Mouse (Mus musculus) heart, adult 2 months (tissue): ENCODE results near the gene Fto.

Experiments used
- CTCF ChIP-seq: fragments of 200-600 bp; IDR thresholded peaks from 2 replicates; pipeline ENCODE4 v1.8.1; 2022; ENCODE audit warnings: antibody characterized with exemption, mild to moderate bottlenecking, moderate library complexity
- EP300 ChIP-seq: fragments of 200-500 bp; IDR thresholded peaks from 2 replicates; pipeline ENCODE4 v1.6.1; 2011; ENCODE audit warnings: low read depth, low read length, control low read depth; ENCODE audit not compliant: insufficient read depth
- POLR2A ChIP-seq: fragments of 200-500 bp; IDR thresholded peaks from 2 replicates; pipeline ENCODE4 v1.6.1; 2011; ENCODE audit warnings: mild to moderate bottlenecking, low read depth, low read length, control low read depth; ENCODE audit not compliant: insufficient read depth

DNA sequence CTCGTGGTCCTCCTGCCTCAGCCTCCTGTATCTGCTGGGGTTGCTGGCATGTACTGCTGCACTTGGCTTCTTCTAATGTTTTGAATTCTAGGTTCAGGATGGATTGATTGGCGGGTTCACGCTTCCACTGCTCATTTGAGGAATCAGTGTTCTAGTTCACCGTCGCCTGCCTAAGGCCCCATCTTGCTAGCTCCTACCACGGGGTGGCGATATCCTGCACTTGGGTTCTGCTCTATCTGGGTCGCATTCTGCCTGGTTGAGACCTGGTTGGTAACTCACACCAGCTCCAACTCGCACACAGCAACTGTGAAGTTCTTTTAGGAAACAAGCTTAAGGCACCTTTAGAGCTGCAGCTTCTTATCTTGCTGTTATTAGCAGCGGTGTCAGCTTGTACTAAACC lies 33.8 kb downstream of the Fto start:
- no peak for TF ChIP-seq POLR2A
- peak; percentile 33; the same call in 1 of the 2 replicates for TF ChIP-seq CTCF
- no peak for TF ChIP-seq EP300
